Mouse (Mus musculus): Measurements from ENCODE around the gene Adgrl4.

- no peak for TF ChIP-seq CTCF (IDR thresholded peaks at IDR 0.05; ENCODE audit: insufficient read depth, low read depth, low read length)
- TF ChIP-seq POLR2A (IDR thresholded peaks at IDR 0.05; ENCODE audit: insufficient read depth, low read depth, low read length) = no peak
These were observed 109.5 kb downstream of the Adgrl4 start for GRCm38 (mm10) chr3:151547182-151547581.

Measured in olfactory bulb, adult 2 months (tissue).